Mouse (Mus musculus): ENCODE data around the gene Mbd5.
"Not testable (repeated sequence)": the region's sequence is repeated elsewhere in the genome, so short reads cannot be mapped to it uniquely, and the experiment has no call there.

Mbd5 gene

DNA sequence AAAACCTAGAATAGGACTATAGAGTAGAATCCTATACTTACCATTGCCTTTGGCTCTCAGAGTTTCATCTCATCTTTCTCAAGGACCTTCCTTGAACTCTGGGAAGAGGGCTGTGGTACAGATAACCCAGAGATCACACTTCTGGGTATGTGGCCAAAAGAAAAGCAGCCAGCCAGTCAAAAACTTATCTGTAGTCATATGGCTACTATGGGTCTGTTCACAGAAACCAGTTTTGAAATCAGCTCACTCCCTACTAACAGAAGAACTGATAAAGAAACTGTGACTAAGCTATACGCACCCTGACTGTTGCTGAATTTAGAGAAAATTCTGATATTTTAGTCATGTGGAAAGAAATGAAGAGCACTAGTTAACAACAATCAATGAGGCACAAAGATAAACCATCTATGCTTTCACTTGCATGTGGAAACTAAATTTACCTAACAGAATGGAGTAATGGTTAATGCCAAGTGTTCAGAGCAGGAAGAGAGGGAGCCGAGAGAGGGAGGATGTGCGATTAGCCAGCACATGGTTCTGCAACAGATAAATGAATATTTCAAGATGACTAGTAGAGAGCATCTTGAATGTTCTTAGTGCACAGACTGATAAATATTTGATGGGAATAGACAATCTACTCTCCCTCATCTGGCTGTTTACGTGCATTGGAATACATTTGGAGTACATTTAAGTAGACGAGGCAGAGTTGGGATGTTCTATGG, 211.1 kb downstream of the Mbd5 start:
- no peak; the same call in 1 of the 2 replicates for ATAC-seq (ENCODE audit: low TSS enrichment)

GRCm38 (mm10) chr2:49169766-49170165, 220.5 kb downstream of the Mbd5 start:
- ATAC-seq (ENCODE audit: low TSS enrichment) = peak; percentile 89

DNA sequence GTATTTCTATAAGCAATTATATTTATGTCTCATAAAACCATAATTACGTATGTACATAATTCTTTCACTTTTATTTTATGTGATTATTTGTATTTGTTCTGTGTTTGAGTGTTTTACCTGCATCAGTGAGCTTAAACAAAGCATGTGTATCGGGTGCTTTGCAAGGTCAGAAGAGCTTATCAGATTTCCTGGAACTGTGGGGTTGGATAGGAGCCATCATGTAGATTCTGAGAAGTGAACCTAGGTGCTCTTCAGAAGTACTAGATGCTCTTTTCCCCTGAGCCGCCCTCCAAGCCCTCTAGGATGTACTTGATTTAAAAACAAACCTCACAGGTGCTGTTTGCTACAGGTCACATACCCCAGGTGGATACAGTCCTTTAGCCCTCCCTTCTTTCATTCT, 227.7 kb downstream of the Mbd5 start:
- ATAC-seq (ENCODE audit: low TSS enrichment) = no peak

DNA sequence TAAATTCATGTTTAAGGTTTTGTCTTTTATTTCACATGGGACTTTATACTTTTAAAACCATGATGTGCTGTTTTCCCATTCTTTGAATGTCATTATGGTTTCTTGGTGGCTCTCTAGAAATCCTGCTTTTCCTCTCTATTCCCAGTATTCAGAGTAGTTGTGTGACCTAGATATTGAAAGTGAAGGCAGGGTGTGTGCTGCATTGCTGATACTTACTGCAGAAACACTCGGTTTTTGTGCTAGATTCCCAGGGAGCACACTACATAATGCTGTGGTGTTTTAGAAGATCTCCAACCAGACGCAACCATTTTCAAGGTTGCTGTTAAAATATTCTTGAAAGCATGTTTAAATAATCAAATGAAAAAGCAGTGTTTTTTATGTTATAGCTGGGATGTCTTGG, 241.7 kb downstream of the Mbd5 start:
- ATAC-seq (ENCODE audit: low TSS enrichment) = peak; percentile 72; the same call in 1 of the 2 replicates

DNA sequence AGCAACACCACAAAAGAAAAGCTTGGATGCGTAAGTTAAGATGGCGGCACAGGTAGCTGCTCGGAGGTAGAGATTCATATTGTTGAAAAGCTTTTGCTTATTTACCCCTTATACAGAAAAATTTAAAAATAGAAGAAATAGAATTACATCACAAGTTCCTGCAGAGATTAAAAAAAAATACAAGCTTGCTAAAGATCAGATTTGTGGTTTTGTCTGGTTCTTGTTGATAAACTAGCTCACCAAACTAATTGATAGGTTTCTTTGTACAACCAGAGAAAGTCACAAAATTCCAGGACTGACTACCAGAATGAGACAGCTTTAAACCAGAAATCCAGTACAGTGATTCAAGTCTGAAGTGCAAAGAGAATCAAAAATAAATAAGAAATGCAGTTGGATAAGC, 242.4 kb downstream of the Mbd5 start:
- no peak for ATAC-seq (ENCODE audit: low TSS enrichment)

DNA sequence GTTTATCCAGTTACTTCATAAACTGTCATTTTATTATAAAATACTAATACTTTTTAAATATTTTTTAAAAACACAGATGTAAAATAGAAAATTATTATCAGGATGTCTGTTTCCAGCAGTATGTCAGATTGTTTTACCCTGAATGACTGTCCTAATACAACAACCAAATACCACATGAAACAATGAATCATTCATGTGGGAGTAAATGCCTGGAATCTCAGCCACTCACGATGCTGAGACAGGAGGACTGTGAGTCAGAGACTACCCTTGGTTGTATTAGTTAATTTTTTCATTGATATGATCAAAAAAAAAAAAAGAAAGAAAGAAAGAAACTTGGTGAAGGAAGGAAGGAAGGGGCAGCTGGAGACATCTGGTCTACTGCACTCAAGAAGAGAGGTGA, 254.8 kb downstream of the Mbd5 start:
- ATAC-seq (ENCODE audit: low TSS enrichment) = no peak

GRCm38 (mm10) chr2:49205692-49206091, 256.4 kb downstream of the Mbd5 start:
- ATAC-seq (ENCODE audit: low TSS enrichment) = not testable (repeated sequence)

DNA sequence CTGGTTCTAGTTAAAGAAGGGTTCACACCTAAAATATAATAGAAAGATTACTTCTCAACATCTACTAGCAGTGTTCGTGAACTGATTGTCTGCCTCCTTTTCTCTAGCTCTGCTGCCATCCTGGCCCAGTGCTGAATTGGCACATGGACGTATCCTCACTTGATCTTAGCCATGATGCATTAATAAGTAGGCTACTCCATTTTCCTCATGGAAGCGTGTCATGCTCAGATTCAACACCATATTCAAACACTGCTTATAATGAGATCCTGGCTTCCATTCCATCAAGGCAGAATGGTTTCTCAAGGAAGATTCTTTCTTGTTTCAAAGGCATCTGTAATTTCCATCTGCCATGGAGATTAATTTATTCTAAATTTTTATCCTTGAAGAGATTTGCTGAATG, 260.0 kb downstream of the Mbd5 start:
- ATAC-seq (ENCODE audit: low TSS enrichment) = no peak

- no peak for ATAC-seq (ENCODE audit: low TSS enrichment)
Observed at GRCm38 (mm10) chr2:49210408-49210807, 261.1 kb downstream of the Mbd5 start.

DNA sequence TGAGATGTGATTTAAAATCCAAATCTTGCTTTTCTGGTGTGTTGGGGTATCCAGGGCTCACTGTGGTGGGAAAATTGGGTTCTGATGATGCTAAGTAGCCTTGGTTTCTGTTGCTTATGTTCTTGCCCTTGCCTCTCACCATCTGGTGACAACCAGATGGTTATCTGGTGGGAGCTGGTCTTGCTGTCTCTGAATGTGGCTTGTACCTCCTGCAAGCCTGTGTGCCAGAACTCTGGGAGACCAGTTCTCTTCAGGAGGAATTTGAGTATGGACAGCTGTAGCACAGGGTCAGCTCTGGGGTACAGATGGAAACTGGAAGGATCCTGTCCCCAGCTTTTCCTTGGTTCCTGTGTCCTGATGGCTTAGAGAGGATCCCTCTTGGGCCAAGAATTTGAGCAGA, 280.4 kb downstream of the Mbd5 start:
- ATAC-seq (ENCODE audit: low TSS enrichment) = no peak

GRCm38 (mm10) chr2:49234064-49234463, 284.8 kb downstream of the Mbd5 start:
- ATAC-seq (ENCODE audit: low TSS enrichment) = no peak

GRCm38 (mm10) chr2:49241715-49242114, 292.4 kb downstream of the Mbd5 start:
- no peak for ATAC-seq (ENCODE audit: low TSS enrichment)

DNA sequence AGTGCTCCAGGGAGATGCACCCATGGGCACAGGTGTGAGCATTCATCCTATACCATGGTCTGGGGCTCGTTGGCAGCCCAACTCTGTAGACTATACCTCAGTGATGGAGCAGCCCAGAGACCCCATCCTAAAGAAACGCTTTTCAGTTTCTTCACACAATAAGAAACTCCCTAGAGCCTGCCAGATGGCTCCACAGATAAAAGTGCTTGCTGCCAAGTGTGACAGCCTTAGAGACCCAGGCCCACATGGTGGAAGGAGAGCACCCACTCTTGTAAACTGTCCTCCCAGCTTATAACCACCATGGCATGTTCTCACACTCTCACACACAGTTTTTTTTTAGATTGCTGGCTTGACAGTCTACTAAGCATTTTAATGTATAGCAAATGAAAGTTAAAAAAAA, 314.8 kb downstream of the Mbd5 start:
- peak; percentile 16; the same call in 1 of the 2 replicates for ATAC-seq (ENCODE audit: low TSS enrichment)

DNA sequence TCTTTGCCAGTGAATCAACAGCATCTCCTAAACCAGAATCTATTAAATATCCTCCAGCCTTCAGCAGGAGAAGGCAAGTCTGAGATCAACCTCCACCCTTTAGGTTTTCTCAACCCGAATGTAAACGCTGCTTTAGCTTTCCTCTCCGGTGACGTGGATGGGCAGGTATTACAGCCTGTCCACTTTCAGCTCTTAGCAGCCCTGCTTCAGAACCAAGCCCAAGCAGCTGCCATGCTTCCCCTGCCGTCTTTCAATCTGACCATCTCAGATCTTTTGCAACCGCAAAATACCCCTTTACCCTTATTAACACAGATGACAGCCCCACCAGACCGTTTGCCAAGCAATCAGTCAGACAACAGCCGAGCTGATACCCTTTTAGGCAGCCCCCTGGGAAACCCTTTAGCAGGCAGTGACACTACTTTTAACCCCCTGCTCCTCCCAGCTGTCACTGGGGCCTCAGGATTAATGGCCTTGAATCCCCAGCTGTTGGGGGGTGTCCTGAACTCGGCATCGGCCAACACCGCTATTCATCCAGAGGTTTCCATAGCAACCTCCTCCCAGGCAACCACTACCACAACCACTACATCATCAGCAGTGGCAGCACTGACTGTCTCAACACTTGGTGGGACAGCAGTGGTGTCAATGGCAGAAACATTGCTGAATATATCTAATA, 323.1 kb downstream of the Mbd5 start:
- ATAC-seq (ENCODE audit: low TSS enrichment) = no peak

DNA sequence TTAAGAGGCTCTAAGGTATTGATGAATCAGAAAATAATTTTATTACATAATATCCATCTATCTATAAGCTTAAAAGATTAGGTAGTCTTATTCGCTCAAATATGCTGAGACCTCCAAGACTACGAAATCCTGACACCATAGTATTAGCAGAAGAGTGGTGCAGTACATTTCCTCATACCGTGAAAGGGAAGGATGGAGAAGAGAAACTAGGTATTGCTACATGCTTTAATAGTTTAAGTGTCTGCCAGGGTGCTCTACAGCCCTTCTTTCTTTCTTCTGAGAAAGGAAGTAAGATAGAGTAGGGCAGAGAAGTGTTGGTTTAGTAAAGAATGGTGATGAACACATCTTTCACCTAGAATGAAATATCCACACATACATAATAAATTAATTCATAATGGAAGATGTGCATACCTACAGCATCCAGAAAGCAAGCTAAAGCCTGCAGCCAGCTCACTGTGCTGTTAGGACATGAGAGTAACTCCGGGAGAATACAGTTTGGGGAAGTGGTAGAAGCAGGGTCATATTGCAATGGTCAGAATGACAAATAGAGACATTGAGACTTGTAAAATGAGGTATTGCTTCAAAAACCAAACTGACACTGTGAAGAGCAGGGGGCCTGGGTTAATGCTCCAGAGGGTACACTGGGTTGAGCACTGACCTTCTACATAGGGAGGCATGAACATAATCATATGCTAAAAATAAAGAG, 326.9 kb downstream of the Mbd5 start:
- no peak for ATAC-seq (ENCODE audit: low TSS enrichment)

DNA sequence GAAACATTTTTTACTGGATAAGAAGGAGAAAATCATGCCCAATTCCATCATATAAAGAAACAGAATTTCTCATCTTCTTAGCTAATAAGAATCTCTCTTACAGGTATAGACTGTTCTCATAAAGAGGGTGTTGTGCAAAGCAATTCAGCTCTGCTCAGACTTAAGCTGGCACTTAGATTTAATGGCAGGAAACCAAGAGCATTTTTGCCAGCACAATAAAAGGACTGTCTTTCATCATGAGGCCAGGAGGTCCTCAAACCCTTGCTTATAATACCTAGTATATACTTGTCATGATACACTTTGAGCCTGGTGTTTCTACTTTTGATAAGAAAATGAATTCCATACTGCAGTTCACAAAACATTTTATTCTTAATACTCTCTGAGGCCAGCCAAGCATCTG, 331.2 kb downstream of the Mbd5 start:
- no peak for ATAC-seq (ENCODE audit: low TSS enrichment)

DNA sequence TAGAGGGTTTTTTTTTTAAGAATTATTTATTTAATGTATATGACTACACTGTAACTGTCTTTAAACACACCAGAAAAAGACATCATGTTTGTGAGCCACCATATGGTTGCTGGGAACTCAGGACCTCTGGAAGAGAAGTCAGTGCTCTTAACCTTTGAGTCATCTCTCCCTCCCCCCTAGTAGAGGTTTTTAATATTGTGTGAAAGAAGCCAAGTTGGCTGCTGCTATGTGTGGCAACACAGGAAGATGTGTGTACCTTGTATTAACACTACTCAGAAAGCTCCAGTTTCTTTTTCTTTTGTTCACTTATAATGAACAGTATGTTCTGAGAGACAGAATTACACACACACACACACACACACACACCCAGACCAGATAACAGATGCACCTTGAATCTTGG, 334.3 kb downstream of the Mbd5 start:
- ATAC-seq (ENCODE audit: low TSS enrichment) = no peak

DNA sequence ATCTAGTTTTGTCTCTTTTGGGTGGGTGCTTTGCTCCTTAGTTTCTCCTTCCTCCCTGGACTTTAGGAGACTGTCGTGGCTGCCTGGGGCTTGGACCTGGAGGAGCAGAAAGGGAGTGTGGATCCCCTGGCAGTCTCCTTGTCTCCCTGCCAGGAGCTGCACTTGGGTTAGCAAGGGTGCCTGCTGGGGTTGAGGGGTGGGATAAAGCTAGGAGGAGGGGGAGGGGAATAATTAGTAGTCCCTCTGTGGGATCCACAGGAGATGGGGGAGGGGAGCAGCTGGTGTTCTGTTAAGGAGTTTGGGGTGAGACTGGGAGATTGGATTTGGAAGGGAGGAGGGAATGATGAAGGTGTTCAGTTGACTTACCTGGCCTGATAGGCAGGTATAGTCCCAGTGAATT, 337.7 kb downstream of the Mbd5 start:
- no peak for ATAC-seq (ENCODE audit: low TSS enrichment)

DNA sequence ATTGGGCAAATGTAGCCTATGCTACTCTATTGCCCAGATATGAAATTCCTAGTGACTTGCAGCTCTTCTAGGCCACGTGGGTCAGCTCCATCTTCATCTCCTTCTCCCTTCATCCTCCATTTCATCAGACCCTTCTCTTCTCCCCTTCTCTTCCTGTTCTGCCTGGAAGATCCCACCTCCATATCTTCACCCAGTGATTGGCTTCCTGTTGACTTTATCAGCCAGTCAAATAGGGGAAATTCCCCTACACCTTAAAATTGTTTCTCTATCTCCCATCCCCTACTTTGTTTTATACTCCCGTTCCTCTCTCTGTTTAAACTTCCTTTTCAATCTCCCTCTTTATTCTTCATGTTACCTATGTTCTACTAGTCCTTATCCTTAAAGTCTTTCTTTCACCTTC, 342.4 kb downstream of the Mbd5 start:
- no peak for ATAC-seq (ENCODE audit: low TSS enrichment)

DNA sequence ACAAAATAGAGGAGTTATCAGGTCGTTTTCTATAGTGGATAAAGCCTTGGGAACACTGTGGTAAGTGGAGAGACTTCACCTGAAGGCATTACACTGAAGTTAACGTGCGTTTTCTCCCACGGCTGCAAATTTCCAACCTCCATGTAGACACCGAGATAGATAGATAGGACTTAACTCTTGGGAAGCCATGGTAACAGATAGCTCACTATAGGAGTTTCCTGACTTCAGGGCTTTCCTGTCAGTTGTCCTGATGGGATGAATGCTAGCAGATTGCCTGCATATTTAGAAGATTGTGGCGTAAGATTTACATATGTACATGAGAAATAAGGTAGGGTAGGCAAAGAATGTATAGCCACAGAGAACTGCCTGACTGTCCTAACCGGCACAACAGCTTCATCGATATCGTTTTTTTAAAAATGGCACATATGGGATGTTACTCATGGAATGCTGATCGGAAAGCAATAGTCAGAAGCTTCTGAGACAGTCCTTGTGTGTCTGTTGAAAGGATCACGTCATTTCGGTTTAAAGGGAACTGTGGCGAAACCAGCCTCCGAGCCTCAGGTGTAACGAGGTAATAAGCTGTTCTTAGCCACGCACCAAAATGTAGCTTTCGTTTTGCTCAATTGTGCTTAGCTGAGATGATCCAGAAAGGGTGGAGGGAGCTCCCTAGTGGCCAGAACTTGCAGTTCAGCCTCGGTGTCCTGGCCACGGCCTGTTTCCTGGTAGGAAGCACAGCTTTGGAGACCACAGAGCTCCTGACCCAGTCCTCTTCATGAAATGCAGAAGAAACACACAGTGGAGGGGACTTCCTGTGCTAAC, 363.5 kb downstream of the Mbd5 start:
- peak; percentile 96 for ATAC-seq (ENCODE audit: low TSS enrichment)

GRCm38 (mm10) chr2:49333594-49333993, 384.3 kb downstream of the Mbd5 start:
- no peak for ATAC-seq (ENCODE audit: low TSS enrichment)

DNA sequence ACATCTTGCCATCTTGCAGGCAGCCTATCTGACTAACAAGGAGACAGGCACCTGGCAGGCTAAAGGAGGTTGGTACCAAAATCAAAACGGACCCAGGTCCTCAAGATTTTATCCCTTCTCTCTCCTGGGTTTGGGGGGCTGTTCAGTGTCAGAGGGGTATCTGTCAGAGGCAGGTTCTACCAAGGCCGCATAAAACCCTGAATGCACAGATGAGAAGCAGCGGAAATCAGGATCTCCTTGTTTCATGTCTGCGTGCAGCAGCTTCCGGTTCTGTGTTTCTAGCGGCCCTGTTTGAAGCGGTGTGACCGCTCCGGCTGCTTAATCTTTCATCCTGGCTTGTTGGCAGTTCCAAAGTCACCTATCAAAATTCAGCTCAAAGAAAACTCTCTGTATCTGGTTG, 386.0 kb downstream of the Mbd5 start:
- no peak for ATAC-seq (ENCODE audit: low TSS enrichment)

Data from frontal cortex, adult (tissue).